8 mouse cellular contexts compared by ENCODE assay signal in genomic region chr12:76367096-76367995, GRCm38 (mm10). TPM values are rescaled to one million over a fixed set of nuclear protein-coding genes. Genes with fewer than 3 reads are reported as not detected.
DNase-seq lines count a peak whose midpoint lies in the region; ATAC-seq and TF ChIP-seq lines count a peak whose summit lies in the region.
"Had no signal": no experiment of that assay in that cellular context is flagged by ENCODE, and none has a peak within 500 bp of the region (broad histone marks: within the 10 kb centered on the region; RNA-seq: fewer than 3 reads in every experiment).

No protein-coding gene starts in this region.

- no peaks in the 10 kb centered on the region; the same call in 1 of the 2 replicates for H3K4me1 ChIP-seq in cerebellum, adult 2 months (ENCODE audit: control insufficient read depth, insufficient read depth, low read length)
- peaks cover 39% of the 10 kb centered on the region for H3K4me1 ChIP-seq in kidney, embryonic 15.5 days
- peaks cover 24% of the 10 kb centered on the region for H3K4me1 ChIP-seq in midbrain, embryonic 14.5 days (ENCODE audit: control insufficient read depth, insufficient read depth, low read length)

- no peak for TF ChIP-seq CTCF in cerebellum, adult 2 months (IDR thresholded peaks at IDR 0.05; ENCODE audit: borderline replicate concordance, insufficient read depth, low read depth, low read length)

- no peaks in the 10 kb centered on the region for H3K9me3 ChIP-seq in kidney, embryonic 15.5 days (replicated peaks)
- H3K9me3 ChIP-seq in midbrain, embryonic 14.5 days (ENCODE audit: control insufficient read depth, low read length), result no peaks in the 10 kb centered on the region

- no peaks in the 10 kb centered on the region for H3K36me3 ChIP-seq in kidney, embryonic 15.5 days
- H3K36me3 ChIP-seq in midbrain, embryonic 14.5 days (ENCODE audit: control insufficient read depth, insufficient read depth, low read length), result no peaks in the 10 kb centered on the region

- H3K4me2 ChIP-seq in kidney, embryonic 15.5 days, result peak overlapping the region; percentile 91
- peak overlapping the region; percentile 88 for H3K4me2 ChIP-seq in midbrain, embryonic 14.5 days (ENCODE audit: low read length)

- TF ChIP-seq POLR2A in cerebellum, adult 2 months (IDR thresholded peaks at IDR 0.05; ENCODE audit: borderline replicate concordance, insufficient read depth, low read length), result no peak

- WGBS in cerebellum, adult 2 months, result 5% methylated on average over 14 of the region's 14 CpGs
- 11% methylated on average over 14 of the region's 14 CpGs for WGBS in kidney, embryonic 15.5 days
- WGBS in midbrain, embryonic 14.5 days, result 27% methylated on average over 14 of the region's 14 CpGs

- no peak; the same call in 1 of the 2 replicates for ATAC-seq in kidney, embryonic 15.5 days (replicated peaks; ENCODE audit: low FRiP score)
- no peak for ATAC-seq in midbrain, embryonic 14.5 days (ENCODE audit: low FRiP score, low TSS enrichment)
- ATAC-seq in granulocyte monocyte progenitor cell, adult 5-6 weeks (replicated peaks; ENCODE audit: poor library complexity, severe bottlenecking), result no peak

- no peaks in the 10 kb centered on the region for H3K27me3 ChIP-seq in cerebellum, adult 2 months (ENCODE audit: control insufficient read depth, insufficient read depth, low read length)
- no peaks in the 10 kb centered on the region for H3K27me3 ChIP-seq in kidney, embryonic 15.5 days
- no peaks in the 10 kb centered on the region for H3K27me3 ChIP-seq in midbrain, embryonic 14.5 days (ENCODE audit: control insufficient read depth, insufficient read depth, low read length)

- peak overlapping the region; percentile 18 for H3K4me3 ChIP-seq in cerebellum, adult 2 months (replicated peaks; ENCODE audit: insufficient read depth, low read depth, low read length)
- H3K4me3 ChIP-seq in kidney, embryonic 15.5 days (replicated peaks), result peak overlapping the region; percentile 97
- no peak overlapping the region for H3K4me3 ChIP-seq in midbrain, embryonic 14.5 days (replicated peaks; ENCODE audit: low read depth, low read length)

- H3K27ac ChIP-seq in cerebellum, adult 2 months (ENCODE audit: insufficient read depth, low read length), result 0 out of 2 replicates have a peak overlapping the region, but pooled peaks have one; percentile 1
- peak overlapping the region; percentile 100 for H3K27ac ChIP-seq in kidney, embryonic 15.5 days
- H3K27ac ChIP-seq in midbrain, embryonic 14.5 days (replicated peaks; ENCODE audit: low read depth, low read length), result no peak overlapping the region

- peak overlapping the region; percentile 15; the same call in 1 of the 2 replicates for H3K9ac ChIP-seq in kidney, embryonic 15.5 days
- no peak overlapping the region for H3K9ac ChIP-seq in midbrain, embryonic 14.5 days (replicated peaks; ENCODE audit: low read length)

- DNase-seq in 416B (ENCODE audit: low read depth), result peak; percentile 64
- DNase-seq in CD4-positive helper T cell, adult 2 months (ENCODE audit: low read depth, low spot score), result peak; percentile 70
- peak; percentile 52 to 53 for DNase-seq in cerebellum, adult 2 months
- peak; percentile 58 for DNase-seq in forelimb bud, embryonic 11.5 days (ENCODE audit: low read depth, low spot score)
- peak; percentile 47 for DNase-seq in midbrain, embryonic 14.5 days

RNA-seq across cellular contexts. Expression of gene Zbtb25, which starts 2.1 kb away (rescaled TPM):
- polyA plus RNA-seq in cerebellum, adult 2 months (2012; rRNA removed), result 16.7 and 18.8 TPM in 2 replicates
- 14.9 and 16.3 TPM in 2 replicates for polyA plus RNA-seq in kidney, embryonic 15.5 days (2015; fragmentation: Nextera tagmentation; extraction: Ambion mirVana)
- polyA plus RNA-seq in midbrain, embryonic 14.5 days (2014; fragmentation: Nextera tagmentation; extraction: Ambion mirVana), result 17.0 and 18.2 TPM in 2 replicates
- 26.4 and 29.4 TPM in 2 replicates for total RNA-seq in granulocyte monocyte progenitor cell, adult 5-6 weeks (2014; fragmentation: Nextera tagmentation)
- total RNA-seq in granulocyte monocyte progenitor cell, adult 5-6 weeks (2017), result 21.4 and 22.4 TPM in 2 replicates

RNA-seq across cellular contexts. Expression of gene Zbtb1, which starts 2.7 kb away (rescaled TPM):
- 3.2 and 3.3 TPM in 2 replicates for polyA plus RNA-seq in cerebellum, adult 2 months (2012; rRNA removed)
- 10.3 and 10.8 TPM in 2 replicates for polyA plus RNA-seq in kidney, embryonic 15.5 days (2015; fragmentation: Nextera tagmentation; extraction: Ambion mirVana)
- 3.2 and 4.2 TPM in 2 replicates for polyA plus RNA-seq in midbrain, embryonic 14.5 days (2014; fragmentation: Nextera tagmentation; extraction: Ambion mirVana)
- 12.0 and 15.6 TPM in 2 replicates for total RNA-seq in granulocyte monocyte progenitor cell, adult 5-6 weeks (2014; fragmentation: Nextera tagmentation)
- total RNA-seq in granulocyte monocyte progenitor cell, adult 5-6 weeks (2017), result 12.9 and 15.3 TPM in 2 replicates

RNA-seq across cellular contexts. Expression of gene Hspa2, which starts 36.6 kb away (rescaled TPM):
- polyA plus RNA-seq in cerebellum, adult 2 months (2012; rRNA removed), result 20.0 and 20.6 TPM in 2 replicates
- 9.3 and 10.3 TPM in 2 replicates for polyA plus RNA-seq in kidney, embryonic 15.5 days (2015; fragmentation: Nextera tagmentation; extraction: Ambion mirVana)
- 5.1 and 5.3 TPM in 2 replicates for polyA plus RNA-seq in midbrain, embryonic 14.5 days (2014; fragmentation: Nextera tagmentation; extraction: Ambion mirVana)
- total RNA-seq in granulocyte monocyte progenitor cell, adult 5-6 weeks (2014; fragmentation: Nextera tagmentation), result 1.9 and 7.3 TPM in 2 replicates
- 18.9 and 19.4 TPM in 2 replicates for total RNA-seq in granulocyte monocyte progenitor cell, adult 5-6 weeks (2017)

RNA-seq across cellular contexts. Expression of gene Akap5, which starts 42.7 kb away (rescaled TPM):
- 3.8 and 4.4 TPM in 2 replicates for polyA plus RNA-seq in cerebellum, adult 2 months (2012; rRNA removed)
- 1.3 and 1.6 TPM in 2 replicates for polyA plus RNA-seq in kidney, embryonic 15.5 days (2015; fragmentation: Nextera tagmentation; extraction: Ambion mirVana)
- polyA plus RNA-seq in midbrain, embryonic 14.5 days (2014; fragmentation: Nextera tagmentation; extraction: Ambion mirVana), result 8.7 and 8.8 TPM in 2 replicates
- 0.17 TPM in 1 of 2 replicates, not detected in the other for total RNA-seq in granulocyte monocyte progenitor cell, adult 5-6 weeks (2014; fragmentation: Nextera tagmentation)
- total RNA-seq in granulocyte monocyte progenitor cell, adult 5-6 weeks (2017), result 0.21 and 0.30 TPM in 2 replicates

RNA-seq across cellular contexts. Expression of gene Ppp1r36, which starts 50.0 kb away (rescaled TPM):
- 0.72 and 0.90 TPM in 2 replicates for polyA plus RNA-seq in cerebellum, adult 2 months (2012; rRNA removed)
- 3.1 and 4.3 TPM in 2 replicates for polyA plus RNA-seq in kidney, embryonic 15.5 days (2015; fragmentation: Nextera tagmentation; extraction: Ambion mirVana)
- polyA plus RNA-seq in midbrain, embryonic 14.5 days (2014; fragmentation: Nextera tagmentation; extraction: Ambion mirVana), result 0.34 and 0.50 TPM in 2 replicates
- not detected in 2 replicates for total RNA-seq in granulocyte monocyte progenitor cell, adult 5-6 weeks (2014; fragmentation: Nextera tagmentation)
- total RNA-seq in granulocyte monocyte progenitor cell, adult 5-6 weeks (2017), result 0.69 TPM in 1 of 2 replicates, not detected in the other
- polyA plus RNA-seq: liver, adult 2 months had no signal
